In genomic region chr5:24950891-24951574, GRCm38 (mm10) we compare ENCODE assay signal across 26 mouse cellular contexts.
DNase-seq lines count a peak whose midpoint lies in the region; ATAC-seq and TF ChIP-seq lines count a peak whose summit lies in the region.
"Had no signal": no experiment of that assay in that cellular context is flagged by ENCODE, and none has a peak within 500 bp of the region (broad histone marks: within the 10 kb centered on the region; RNA-seq: fewer than 3 reads in every experiment).

No protein-coding gene starts in this region.

- H3K4me3 ChIP-seq in liver, adult 2 months (ENCODE audit: insufficient read depth, low read depth, low read length), result no peak overlapping the region
- no peak overlapping the region for H3K4me3 ChIP-seq in liver, embryonic 11.5 days (ENCODE audit: low read depth, low read length)
- no peak overlapping the region for H3K4me3 ChIP-seq in brown adipose tissue, adult 24 weeks (ENCODE audit: insufficient read depth, low read depth, low read length)
- H3K4me3 ChIP-seq: embryonic facial prominence, embryonic 13.5 days; embryonic facial prominence, embryonic 15.5 days; erythroblast, embryonic 14.5 days; forebrain, embryonic 10.5 days; forebrain, embryonic 12.5 days had no signal

- peaks cover 29% of the 10 kb centered on the region for H3K4me1 ChIP-seq in liver, adult 2 months (ENCODE audit: control insufficient read depth, insufficient read depth, low read length)
- no peaks in the 10 kb centered on the region for H3K4me1 ChIP-seq in liver, embryonic 11.5 days (replicated peaks; ENCODE audit: control insufficient read depth, insufficient read depth, low read length)
- peaks cover 21% of the 10 kb centered on the region for H3K4me1 ChIP-seq in brown adipose tissue, adult 24 weeks (ENCODE audit: control insufficient read depth, insufficient read depth, insufficient read length, low read length)
- H3K4me1 ChIP-seq: embryonic facial prominence, embryonic 13.5 days; embryonic facial prominence, embryonic 15.5 days had no signal

- peaks cover 19% of the 10 kb centered on the region; the same call in 1 of the 2 replicates for H3K79me2 ChIP-seq in liver, adult 2 months (ENCODE audit: control insufficient read depth, insufficient read depth, low read length)

- TF ChIP-seq CTCF in liver, adult 2 months (IDR thresholded peaks at IDR 0.05; ENCODE audit: low read depth, low read length), result no peak

- TF ChIP-seq POLR2A in liver, adult 2 months (IDR thresholded peaks at IDR 0.05; ENCODE audit: extremely low read depth, insufficient read depth, low read length), result no peak

- no peaks in the 10 kb centered on the region for H3K27me3 ChIP-seq in liver, adult 2 months (ENCODE audit: control insufficient read depth, insufficient read depth, low read length)
- H3K27me3 ChIP-seq in liver, embryonic 11.5 days (replicated peaks; ENCODE audit: control insufficient read depth, insufficient read depth, low read length), result peaks cover 4% of the 10 kb centered on the region
- H3K27me3 ChIP-seq: CH12.LX; embryonic facial prominence, embryonic 13.5 days; embryonic facial prominence, embryonic 15.5 days; forebrain, embryonic 12.5 days; Patski had no signal

- DNase-seq in adrenal gland, postnatal 10 days, result peak; percentile 45
- DNase-seq in adrenal gland, adult (ENCODE audit: inconsistent age in 2 of 2, low spot score in 1 of 2), result no peak
- DNase-seq in liver, adult 2 months (ENCODE audit: extremely low read depth, low read depth, low spot score), result peak; percentile 76
- DNase-seq in liver, embryonic 11.5 days (ENCODE audit: low spot score), result no peak
- DNase-seq: adrenal gland, adult 2 months; adrenal gland, postnatal 14 days; adrenal gland, postnatal 36 days; B cell, adult 2 months; cerebellum, adult 11 months; cerebellum, adult 18-20 months; cerebellum, adult 8-10 months; cerebellum, adult 9-11 months; cerebellum, postnatal 14 days; cerebellum, postnatal 36 days; embryo, embryonic 11 days had no signal

- H3K27ac ChIP-seq in liver, adult 2 months (replicated peaks; ENCODE audit: insufficient read depth, low read depth, low read length), result peak overlapping the region; percentile 32; the same call in 1 of the 2 replicates
- H3K27ac ChIP-seq in liver, embryonic 11.5 days (ENCODE audit: low read depth, low read length), result no peak overlapping the region
- H3K27ac ChIP-seq in brown adipose tissue, adult 24 weeks (replicated peaks; ENCODE audit: low read depth, low read length), result 0 out of 2 replicates have a peak overlapping the region, but pooled peaks have one; percentile 16
- H3K27ac ChIP-seq: embryonic facial prominence, embryonic 13.5 days; embryonic facial prominence, embryonic 15.5 days; forebrain, embryonic 10.5 days; forebrain, embryonic 12.5 days had no signal

- WGBS in liver, adult 2 months, result 17% methylated on average over 7 of the region's 7 CpGs
- 77% methylated on average over 7 of the region's 7 CpGs for WGBS in liver, embryonic 11.5 days

- no peak for ATAC-seq in liver, embryonic 11.5 days (replicated peaks; ENCODE audit: low FRiP score)
- ATAC-seq: activated CD4-positive, CD25-positive, alpha-beta regulatory T cell, adult 4 months; CD4-positive, CD25-positive, alpha-beta regulatory T cell, adult 4 months; Patski had no signal

- H3K9ac ChIP-seq in liver, adult 2 months (ENCODE audit: low read depth, low read length), result no peak overlapping the region
- H3K9ac ChIP-seq in liver, embryonic 11.5 days (ENCODE audit: low read depth, low read length), result no peak overlapping the region
- H3K9ac ChIP-seq: embryonic facial prominence, embryonic 13.5 days; embryonic facial prominence, embryonic 15.5 days; forebrain, embryonic 12.5 days had no signal

- no peaks in the 10 kb centered on the region for H3K9me3 ChIP-seq in liver, embryonic 11.5 days (ENCODE audit: control insufficient read depth, low read length)
- H3K9me3 ChIP-seq: embryonic facial prominence, embryonic 13.5 days; embryonic facial prominence, embryonic 15.5 days; forebrain, embryonic 10.5 days; forebrain, embryonic 12.5 days; G1E had no signal

- peaks cover 2% of the 10 kb centered on the region; the same call in 1 of the 2 replicates for H3K36me3 ChIP-seq in liver, adult 2 months (ENCODE audit: control insufficient read depth, insufficient read depth, low read length)
- no peaks in the 10 kb centered on the region for H3K36me3 ChIP-seq in liver, embryonic 11.5 days (ENCODE audit: control insufficient read depth, insufficient read depth, low read length)
- H3K36me3 ChIP-seq: embryonic facial prominence, embryonic 13.5 days; embryonic facial prominence, embryonic 15.5 days; forebrain, embryonic 10.5 days; forebrain, embryonic 12.5 days; G1E had no signal

- no peak overlapping the region for H3K4me2 ChIP-seq in liver, embryonic 11.5 days
- H3K4me2 ChIP-seq: embryonic facial prominence, embryonic 13.5 days; embryonic facial prominence, embryonic 15.5 days; forebrain, embryonic 12.5 days had no signal

Comparison
In these comparisons a context has a peak if more than half of its experiments do, and no peak if none do; other contexts are left out.
1. DNase-seq: peak in adrenal gland, postnatal 10 days (single experiment) and liver, adult 2 months (single experiment); none in adrenal gland, adult (0 of 2) and liver, embryonic 11.5 days (single experiment).